Mouse (Mus musculus) MEL (cell line): Measurements from ENCODE around the gene Tmprss2.

Source experiments
- BHLHE40 ChIP-seq: IDR thresholded peaks from 2 replicates; pipeline ENCODE4 v1.6.1; 2012; ENCODE audit warnings: low read depth, mild to moderate bottlenecking, inconsistent platforms, low read length, improper control_type of control experiment, borderline replicate concordance
- CTCF ChIP-seq, 3 experiments: IDR thresholded peaks in 2 of 3; conservative IDR thresholded peaks in 1 of 3; 2 replicates each; pipeline ENCODE4 v1.5.1; 2011 to 2012; ENCODE audit warnings: low read length in 3 of 3, low read depth in 2 of 3, mild to moderate bottlenecking in 2 of 3, improper control_type of control experiment in 1 of 3, inconsistent platforms in 1 of 3, mixed read lengths in 1 of 3, moderate library complexity in 1 of 3; ENCODE audit not compliant: control insufficient read depth in 1 of 3, insufficient read depth in 1 of 3, poor library complexity in 1 of 3, severe bottlenecking in 1 of 3
- E2F4 ChIP-seq: IDR thresholded peaks from 2 replicates; pipeline ENCODE4 v1.6.1; 2011; ENCODE audit warnings: low read depth, low read length, improper control_type of control experiment, borderline replicate concordance
- EP300 ChIP-seq, 2 experiments: IDR thresholded peaks; 2 replicates each; pipeline ENCODE4 v1.6.1; 2011; ENCODE audit warnings: improper control_type of control experiment in 2 of 2, low read length in 2 of 2, low read depth in 1 of 2, mild to moderate bottlenecking in 1 of 2
- GATA1 ChIP-seq: IDR thresholded peaks from 2 replicates; pipeline ENCODE4 v1.6.1; 2011; ENCODE audit warnings: low read depth, low read length, improper control_type of control experiment
- MYB ChIP-seq: IDR thresholded peaks from 2 replicates; pipeline ENCODE4 v1.6.1; 2011; ENCODE audit warnings: mild to moderate bottlenecking, low read depth, low read length, improper control_type of control experiment
- POLR2A ChIP-seq, 2 experiments: IDR thresholded peaks; 2 replicates each; pipeline ENCODE4 v1.6.1; 2011 to 2012; ENCODE audit warnings: low read length in 2 of 2, mild to moderate bottlenecking in 2 of 2, control low read depth in 1 of 2, improper control_type of control experiment in 1 of 2, low read depth in 1 of 2, moderate library complexity in 1 of 2; ENCODE audit not compliant: control insufficient read depth in 1 of 2, insufficient read depth in 1 of 2, poor library complexity in 1 of 2
- TCF12 ChIP-seq: IDR thresholded peaks from 2 replicates; pipeline ENCODE4 v1.6.1; 2014; ENCODE audit warnings: low read depth, mild to moderate bottlenecking, inconsistent platforms, low read length, improper control_type of control experiment, moderate library complexity
- ZNF384 ChIP-seq: IDR thresholded peaks from 2 replicates; pipeline ENCODE4 v1.6.1; 2012; ENCODE audit warnings: low read depth, mild to moderate bottlenecking, inconsistent platforms, low read length, improper control_type of control experiment

DNA sequence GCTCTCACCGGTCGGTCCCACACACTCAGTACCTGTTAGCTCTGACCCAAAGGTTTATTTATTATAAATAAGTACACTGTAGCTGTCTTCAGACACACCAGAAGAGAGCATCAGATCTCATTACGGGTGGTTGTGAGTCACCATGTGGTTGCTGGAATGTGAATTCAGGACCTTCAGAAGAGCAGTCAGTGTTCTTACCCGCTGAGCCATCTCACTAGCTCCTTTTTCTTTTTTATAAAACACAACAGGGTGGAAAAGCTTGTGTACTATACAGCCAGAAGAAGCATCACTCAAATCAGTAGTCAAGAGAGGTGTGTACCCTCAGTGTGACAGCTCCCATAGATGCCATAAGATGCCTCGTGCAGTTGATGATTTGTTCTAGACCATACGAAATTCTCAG, 12.2 kb upstream of the Tmprss2 start:
- TF ChIP-seq CTCF (IDR thresholded peaks at IDR 0.05 in 2 of 3, conservative IDR thresholded peaks at IDR 0.05 in 1 of 3; ENCODE audit: control insufficient read depth in 1 of 3, insufficient read depth in 1 of 3, low read depth in 2 of 3, low read length in 3 of 3, poor library complexity in 1 of 3, severe bottlenecking in 1 of 3) (no peak), POLR2A (IDR thresholded peaks at IDR 0.05; ENCODE audit: control insufficient read depth in 1 of 2, insufficient read depth in 1 of 2, low read depth in 1 of 2, low read length in 2 of 2, poor library complexity in 1 of 2) (no peak), BHLHE40 (no peak), EP300 (IDR thresholded peaks at IDR 0.05; ENCODE audit: low read depth in 1 of 2, low read length in 2 of 2) (no peak), MYB (no peak), ZNF384 (no peak), TCF12 (no peak), GATA1 (no peak), E2F4 (no peak)
